Mouse (Mus musculus): Measurements from ENCODE around the gene Cdyl2.
A peak's percentile ranks its signal among the peaks of the same experiment; 100 is the strongest.

Gene Cdyl2

GRCm38 (mm10) chr8:116732684-116733647 is at the start of gene Cdyl2:
Gene Cdyl2, minus strand, starts transcription at chr8:116732991.
- DNase-seq = peak; percentile 86

DNA sequence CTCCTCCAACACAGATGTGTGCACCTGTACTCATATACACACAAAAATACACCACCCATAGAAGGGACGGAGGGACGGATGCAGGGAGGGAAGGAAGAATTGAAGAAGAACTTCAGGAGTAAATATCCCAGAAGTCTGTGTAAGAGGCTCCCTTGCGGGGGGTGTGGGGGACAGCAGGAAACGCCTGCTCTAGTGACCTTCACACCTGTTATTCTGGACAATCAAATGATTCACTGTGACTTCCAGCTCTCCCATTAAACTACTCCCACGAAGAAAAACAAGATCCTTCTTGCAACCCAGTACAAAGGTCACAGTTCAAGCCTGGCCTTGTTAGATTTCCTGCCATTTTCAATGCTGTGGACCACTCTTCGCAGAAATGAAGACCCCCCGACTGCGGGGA is 47.8 kb upstream of the Cdyl2 start:
- no peak for DNase-seq

DNA sequence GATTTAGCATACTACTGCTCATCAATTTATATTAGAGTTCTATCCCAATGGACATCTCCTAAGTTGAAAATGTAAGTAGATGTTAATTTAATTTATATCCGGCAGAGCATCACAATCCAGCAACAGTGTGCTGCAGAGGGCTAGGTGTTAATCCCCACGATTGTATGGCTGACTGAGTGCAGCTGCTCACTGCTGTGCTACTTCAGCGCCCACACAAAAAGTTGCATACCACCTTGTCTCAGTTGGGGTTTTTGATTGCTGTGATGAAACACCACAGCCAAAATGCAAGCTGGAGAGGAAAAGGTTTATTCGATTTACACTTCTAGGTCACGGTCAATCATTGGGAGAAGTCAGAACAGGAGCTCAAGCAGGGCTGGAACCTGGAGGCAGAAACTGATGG is 41.4 kb upstream of the Cdyl2 start:
- DNase-seq = no peak

DNA sequence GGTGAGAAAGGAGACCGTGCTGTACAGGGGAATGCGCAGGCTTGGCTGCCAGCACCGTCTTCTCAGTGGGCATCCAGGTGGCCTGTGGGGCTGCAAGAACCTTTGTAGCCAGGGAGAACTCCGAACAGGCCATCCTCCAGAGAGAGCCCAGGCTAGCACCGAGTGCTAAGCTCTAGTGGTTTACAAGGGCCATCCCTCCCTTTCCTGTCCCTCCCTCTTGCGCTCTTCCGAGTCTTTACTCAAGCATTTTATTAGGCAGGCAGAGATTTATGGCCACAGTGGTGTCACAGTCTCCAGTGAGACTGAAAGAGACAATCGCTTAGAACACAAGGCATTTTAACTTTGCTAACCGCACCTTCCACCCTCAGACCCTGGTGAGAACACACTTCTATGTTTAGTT is 39.9 kb upstream of the Cdyl2 start:
- DNase-seq = no peak

DNA sequence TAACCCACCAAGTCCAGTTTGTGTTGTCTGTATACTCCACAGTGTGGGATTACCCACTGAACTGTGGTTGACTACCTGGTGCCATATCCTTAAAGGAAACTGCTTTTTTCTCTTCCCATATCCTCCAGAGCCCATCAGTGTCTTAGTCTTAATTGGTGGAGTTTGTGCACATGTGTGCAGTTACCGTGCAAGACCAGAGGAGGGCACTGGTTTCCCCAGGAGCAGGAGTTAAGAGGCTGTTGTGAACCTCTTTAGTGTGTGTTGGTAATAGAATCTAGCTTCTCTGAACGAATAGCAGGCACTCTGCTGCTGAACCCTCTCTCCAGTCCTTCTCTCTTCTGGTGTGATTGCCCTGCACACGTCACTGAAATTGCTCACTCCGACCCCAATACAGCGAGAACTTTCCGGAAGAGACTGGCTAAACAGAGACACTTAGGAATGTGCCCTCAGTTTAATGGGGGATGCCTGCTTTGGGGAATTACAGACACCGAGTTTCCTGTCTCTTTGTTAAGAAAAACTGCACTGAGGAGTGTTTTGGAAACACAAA is 39.1 kb upstream of the Cdyl2 start:
- DNase-seq = no peak

GRCm38 (mm10) chr8:116770756-116771155 is 38.0 kb upstream of the Cdyl2 start:
- no peak for DNase-seq

DNA sequence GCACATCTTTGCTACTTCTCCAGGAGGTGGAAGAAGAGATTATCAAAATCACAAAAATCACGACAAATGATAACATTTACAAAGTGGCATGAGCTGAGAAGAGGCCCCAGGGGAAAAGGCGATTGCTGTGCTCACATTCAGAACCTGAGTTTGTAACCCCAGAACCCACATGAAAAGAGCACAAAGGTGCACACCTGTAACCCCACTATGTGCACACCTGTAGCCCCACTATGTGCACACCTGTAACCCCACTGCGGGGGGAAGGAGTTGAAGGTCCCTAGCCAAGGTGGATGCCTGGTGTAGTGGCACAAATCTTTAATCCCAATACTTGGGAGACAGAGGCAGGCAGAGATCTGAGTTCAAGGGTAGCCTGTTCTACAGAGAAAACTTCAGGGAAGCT is 23.4 kb upstream of the Cdyl2 start:
- DNase-seq = no peak

DNA sequence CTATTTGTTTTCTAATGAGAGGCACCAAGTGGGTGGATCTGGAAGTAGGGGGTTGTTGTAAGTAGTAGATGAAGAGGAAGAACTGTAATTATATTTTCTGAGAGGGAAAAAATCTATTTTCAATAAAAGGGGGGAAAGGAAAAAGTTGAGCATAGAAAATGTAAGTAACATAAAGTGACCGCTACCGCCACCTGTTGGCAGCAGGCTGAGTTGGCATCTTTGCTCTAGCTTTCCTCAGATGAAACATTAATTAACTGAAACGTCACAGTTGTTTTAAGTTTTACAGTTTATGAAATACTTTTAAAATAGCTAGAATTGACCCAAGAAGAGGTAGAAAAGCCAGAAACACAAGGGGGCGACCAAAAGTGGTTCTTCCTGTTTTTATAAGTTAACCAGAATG is 22.8 kb upstream of the Cdyl2 start:
- no peak for DNase-seq

GRCm38 (mm10) chr8:116740726-116741125 is 7.9 kb upstream of the Cdyl2 start:
- DNase-seq = no peak

DNA sequence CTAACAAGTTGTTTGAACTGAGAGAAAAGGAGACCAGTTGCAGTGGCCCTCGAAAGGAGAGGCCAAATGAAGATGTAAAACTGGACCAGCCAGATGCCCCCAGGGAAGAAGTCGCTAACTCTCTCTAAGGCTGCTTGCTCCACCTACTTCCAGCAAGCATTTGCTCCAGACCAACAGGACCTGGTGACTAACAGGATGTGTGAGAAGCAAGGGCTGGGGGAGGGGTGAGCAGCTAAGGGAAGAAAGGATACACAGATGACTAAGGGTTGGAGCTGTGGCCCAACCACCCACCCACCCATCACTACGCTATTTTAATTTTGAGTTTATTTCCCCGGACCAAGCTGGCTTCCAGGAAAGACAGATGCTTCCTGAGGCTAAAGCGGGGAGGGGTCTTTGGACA is 2.5 kb upstream of the Cdyl2 start:
- peak; percentile 20 for DNase-seq

GRCm38 (mm10) chr8:116734176-116734575 is 1.4 kb upstream of the Cdyl2 start:
- no peak for DNase-seq

DNA sequence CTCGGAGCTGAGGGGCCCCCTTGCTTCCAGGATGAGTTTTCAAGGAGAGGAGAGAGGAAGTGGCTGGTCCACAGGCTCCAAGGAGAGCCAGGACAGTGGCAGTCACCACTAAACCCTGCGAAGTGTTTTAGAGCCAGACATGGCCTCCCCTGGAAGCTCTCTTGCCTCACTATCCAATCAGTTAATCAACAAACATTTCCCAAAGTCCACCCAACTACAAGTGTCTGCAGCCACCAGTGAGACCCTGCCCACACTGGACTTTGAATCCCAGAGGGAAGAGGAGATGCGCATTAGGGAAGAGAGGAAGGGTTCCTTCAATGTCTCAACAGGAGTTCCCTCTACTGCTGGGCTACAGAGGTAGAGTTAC is 840 bp upstream of the Cdyl2 start:
- no peak for DNase-seq

- DNase-seq = no peak
Measured at GRCm38 (mm10) chr8:116731976-116732683, 661 bp downstream of the Cdyl2 start.

- no peak for DNase-seq
Measured at GRCm38 (mm10) chr8:116721451-116721850, 11.3 kb downstream of the Cdyl2 start.

DNA sequence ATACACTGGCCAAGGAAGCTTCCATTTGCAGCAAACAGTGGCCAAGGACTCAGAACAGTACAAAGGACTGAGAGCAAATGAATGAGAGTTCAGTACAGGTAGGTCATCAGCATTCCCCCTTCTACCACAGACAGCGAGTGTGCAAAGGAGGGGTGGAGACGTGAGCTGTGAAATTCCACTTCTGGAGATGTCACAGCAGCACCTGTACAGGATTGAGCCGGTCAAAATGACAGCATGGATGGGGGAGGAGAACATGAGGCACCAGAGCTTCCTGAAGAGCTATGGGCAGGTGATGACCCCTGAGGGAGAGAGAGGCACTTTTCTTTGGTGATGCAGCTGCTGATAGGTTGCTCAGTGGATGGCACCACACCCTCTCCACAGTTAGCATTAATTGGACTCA is 25.3 kb downstream of the Cdyl2 start:
- DNase-seq = no peak

- no peak for DNase-seq
Measured at GRCm38 (mm10) chr8:116702501-116702900, 30.3 kb downstream of the Cdyl2 start.

DNA sequence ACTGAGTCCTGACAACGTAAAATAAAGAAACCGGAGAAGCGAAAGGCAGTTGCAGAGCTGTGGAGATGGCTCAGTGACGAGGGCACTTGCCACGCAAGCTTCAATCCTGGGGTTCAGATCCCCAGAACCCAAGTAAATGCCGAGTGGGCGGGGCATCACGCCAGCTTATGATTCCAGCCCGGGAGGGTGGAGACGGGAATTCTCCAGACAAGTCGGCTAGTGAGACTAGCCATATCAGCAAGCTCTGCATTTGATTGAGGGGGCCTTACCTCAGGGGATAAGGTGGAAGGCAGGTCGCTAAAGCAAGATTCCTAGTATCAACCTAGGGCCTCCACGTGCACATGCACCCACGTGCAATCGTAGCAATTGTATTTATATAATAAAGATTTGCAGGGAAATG is 39.9 kb downstream of the Cdyl2 start:
- no peak for DNase-seq

DNA sequence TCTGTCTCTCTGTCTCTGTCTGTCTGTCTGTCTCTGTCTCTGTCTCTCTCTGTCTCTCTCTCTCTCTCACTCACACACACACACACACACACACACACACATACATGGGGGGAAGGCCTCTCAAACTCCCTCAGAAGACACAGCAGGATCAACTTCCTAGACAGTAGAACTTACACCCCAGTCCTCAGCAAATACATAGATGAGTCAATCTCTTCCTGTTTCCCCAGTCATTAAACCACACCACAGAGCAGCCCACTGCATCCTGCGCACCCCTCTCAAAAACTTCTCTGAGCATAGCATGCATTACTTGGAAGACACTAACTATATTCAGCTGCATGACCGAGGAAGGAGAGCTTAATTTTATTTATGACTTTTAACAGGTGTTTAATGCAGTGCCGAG is 43.0 kb downstream of the Cdyl2 start:
- no peak for DNase-seq

- no peak for DNase-seq
Measured at GRCm38 (mm10) chr8:116676174-116676573, 56.6 kb downstream of the Cdyl2 start.

GRCm38 (mm10) chr8:116673966-116674805 is 58.6 kb downstream of the Cdyl2 start:
- DNase-seq = peak; percentile 29

GRCm38 (mm10) chr8:116673493-116673892 is 59.3 kb downstream of the Cdyl2 start:
- DNase-seq = no peak

GRCm38 (mm10) chr8:116673052-116673451 is 59.7 kb downstream of the Cdyl2 start:
- no peak for DNase-seq

DNA sequence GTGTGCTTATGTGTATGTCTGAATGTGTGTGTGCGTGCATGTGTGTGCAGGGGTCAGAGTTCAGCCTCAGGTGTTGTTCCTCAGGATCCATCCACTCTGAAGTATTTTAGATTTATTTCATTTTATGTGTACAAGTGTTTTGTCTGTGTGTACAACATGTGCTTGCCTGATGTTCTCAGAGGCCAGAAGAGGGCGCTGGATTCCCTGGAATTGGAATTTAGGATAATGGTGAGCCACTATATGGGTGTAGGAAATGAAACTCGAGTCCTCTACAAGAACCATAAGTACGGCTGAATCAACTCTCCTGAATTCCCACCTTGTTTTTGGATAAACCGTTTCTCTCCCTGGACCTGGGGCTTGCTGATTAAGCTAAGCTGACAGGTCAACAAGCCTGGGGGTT is 61.2 kb downstream of the Cdyl2 start:
- no peak for DNase-seq
